Mouse (Mus musculus) hematopoietic stem cell, adult 5-6 weeks (primary cell): ENCODE results near the gene Gtf2ird2. TPM values are rescaled to one million over a fixed set of nuclear protein-coding genes. Genes with fewer than 3 reads are reported as not detected.

Experiments
- ATAC-seq, 2 experiments: fragments of 125-278 bp in 1 of 2; replicated peaks in 1 of 2; 2 replicates each; pipeline ENCODE4 v1.8.0; 2016 to 2017; ENCODE audit warnings: inconsistent platforms in 2 of 2, mild to moderate bottlenecking in 2 of 2, moderate number of reproducible peaks in 2 of 2, low read depth in 1 of 2, moderate TSS enrichment in 1 of 2; ENCODE audit not compliant: low FRiP score in 2 of 2, poor library complexity in 2 of 2, severe bottlenecking in 2 of 2, insufficient read depth in 1 of 2, low TSS enrichment in 1 of 2
- total RNA-seq: library from RNA; stranded (forward); fragments of 172-1452, 232-1000 nt; gene quantifications from 2 replicates; pipeline ENCODE4 v1.2.3, GENCODE M21; 2017

Gtf2ird2 gene
- 7.8 and 11.9 TPM in 2 replicates for total RNA-seq

- ATAC-seq: peak; percentile 77 to 86
Measured at GRCm38 (mm10) chr5:134183880-134184808, at the start of gene Gtf2ird2. Gene Gtf2ird2 (plus strand): TSS chr5:134184019.

DNA sequence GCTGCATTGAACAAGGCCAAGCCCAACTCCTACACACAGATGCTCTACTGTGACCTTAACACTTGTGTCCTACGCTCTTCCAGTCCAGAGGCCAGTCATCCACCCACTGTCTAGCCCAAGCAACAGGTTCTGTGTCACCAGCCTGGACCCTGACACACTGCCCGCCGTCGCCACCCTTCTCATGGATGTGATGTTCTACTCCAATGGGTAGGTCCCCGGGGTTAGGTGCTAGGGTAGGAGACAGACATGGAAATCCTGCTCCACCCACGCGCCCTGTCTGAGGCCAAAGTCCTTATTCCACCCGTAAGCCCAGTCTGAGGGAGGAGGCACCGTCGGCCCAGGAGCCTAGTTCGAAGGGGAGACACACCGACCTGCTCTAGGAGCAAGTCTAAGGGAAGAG lies 47.8 kb upstream of the Gtf2ird2 start:
- ATAC-seq: no peak

GRCm38 (mm10) chr5:134137933-134138332 lies 45.9 kb upstream of the Gtf2ird2 start:
- ATAC-seq: no peak

GRCm38 (mm10) chr5:134139429-134139828 lies 44.4 kb upstream of the Gtf2ird2 start:
- no peak for ATAC-seq

- ATAC-seq: no peak
Measured at GRCm38 (mm10) chr5:134141236-134141635, 42.6 kb upstream of the Gtf2ird2 start.

DNA sequence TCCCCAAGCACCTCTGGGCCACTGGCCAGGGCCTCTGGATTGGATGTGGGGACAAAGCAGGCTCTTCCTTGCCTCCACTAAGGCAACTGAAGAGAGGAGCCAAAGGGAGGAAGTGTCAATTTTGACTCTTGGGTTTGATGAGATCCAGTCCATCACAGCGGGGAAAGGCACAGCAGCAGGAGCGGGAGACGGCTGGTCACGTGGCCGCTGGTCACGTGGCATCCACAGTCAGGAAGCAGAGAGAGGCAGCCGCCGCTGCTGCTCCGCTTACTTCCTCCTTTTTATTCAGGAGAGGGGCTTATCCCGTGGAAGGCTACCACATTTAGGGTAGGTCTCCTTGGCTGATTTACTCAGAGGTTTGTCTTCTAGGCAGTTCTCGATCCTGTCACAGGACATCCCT lies 41.4 kb upstream of the Gtf2ird2 start:
- ATAC-seq: 0 out of 4 replicates have a peak, but pooled peaks of 1 of the 2 experiments have one; percentile 2

DNA sequence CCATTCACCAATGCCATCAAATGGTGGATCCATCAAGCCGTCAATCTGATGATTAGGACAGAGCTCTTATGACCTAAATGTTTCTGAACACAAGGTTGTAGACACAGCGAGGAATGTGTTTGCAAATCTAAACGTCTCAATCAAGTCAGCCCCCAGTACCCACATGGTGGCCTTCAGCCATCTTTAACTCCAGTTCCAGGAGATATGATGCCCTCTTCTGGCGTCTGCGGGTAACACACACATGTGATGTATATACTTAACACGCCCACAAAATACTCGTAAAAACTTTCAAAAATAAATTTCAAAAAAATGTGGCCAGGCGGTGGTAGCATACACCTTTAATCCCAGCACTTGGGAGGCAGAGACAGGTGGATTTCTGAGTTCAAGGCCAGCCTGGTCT lies 38.8 kb upstream of the Gtf2ird2 start:
- ATAC-seq: no peak

DNA sequence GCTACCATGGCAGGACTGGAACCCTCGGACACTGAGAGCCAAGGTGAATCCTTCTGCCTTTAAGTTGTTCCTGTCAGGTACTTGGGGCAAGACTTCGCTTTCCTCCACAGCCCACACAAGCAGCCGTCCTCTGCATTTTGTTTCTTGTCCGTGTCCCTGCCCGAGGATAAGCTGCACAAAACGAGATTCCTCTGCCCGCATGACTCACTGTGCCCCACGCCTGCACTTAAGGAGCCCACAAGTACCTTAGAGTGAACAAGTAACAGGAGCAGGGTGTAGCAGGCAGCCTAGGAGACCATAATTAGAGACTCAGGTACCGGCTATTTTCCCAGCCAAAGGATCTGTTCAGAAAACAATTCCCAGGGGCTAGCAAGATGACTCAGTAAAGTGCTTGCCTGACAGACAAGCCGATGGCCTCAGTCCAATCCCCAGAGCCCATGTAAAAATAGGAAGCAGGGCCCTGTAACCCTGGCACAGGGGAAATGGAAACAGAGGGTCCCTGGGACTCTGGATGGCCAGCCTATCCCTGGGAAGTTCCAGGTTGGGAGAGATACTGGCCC lies 36.5 kb upstream of the Gtf2ird2 start:
- no peak for ATAC-seq

- no peak for ATAC-seq
Measured at GRCm38 (mm10) chr5:134148153-134148552, 35.7 kb upstream of the Gtf2ird2 start.

- no peak for ATAC-seq
Measured at GRCm38 (mm10) chr5:134151895-134152294, 31.9 kb upstream of the Gtf2ird2 start.

DNA sequence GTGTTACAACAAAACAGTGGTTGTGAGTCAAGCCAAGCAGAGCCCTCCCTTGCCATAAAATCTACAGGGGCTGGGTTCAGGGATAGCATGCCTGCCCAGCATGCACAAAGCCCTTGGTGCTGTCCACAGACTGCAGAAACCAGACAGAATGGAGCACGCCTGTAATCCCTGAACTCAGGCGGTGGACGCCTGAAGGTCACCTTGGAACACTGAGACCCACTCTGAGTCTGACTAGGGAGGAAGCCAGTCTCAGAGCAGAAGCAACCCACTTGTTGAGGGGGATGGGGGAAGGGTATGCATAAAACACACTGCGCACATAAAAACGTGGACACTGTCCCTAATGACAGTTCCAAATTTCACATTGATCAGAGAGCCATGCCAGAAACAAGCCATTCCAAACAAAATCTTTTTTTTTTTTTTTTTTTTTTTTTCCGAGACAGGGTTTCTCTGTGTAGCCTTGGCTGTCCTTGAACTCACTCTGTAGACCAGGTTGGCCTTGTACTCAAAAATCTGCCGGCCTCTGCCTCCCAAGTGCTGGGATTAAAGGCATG lies 27.8 kb upstream of the Gtf2ird2 start:
- ATAC-seq: no peak

DNA sequence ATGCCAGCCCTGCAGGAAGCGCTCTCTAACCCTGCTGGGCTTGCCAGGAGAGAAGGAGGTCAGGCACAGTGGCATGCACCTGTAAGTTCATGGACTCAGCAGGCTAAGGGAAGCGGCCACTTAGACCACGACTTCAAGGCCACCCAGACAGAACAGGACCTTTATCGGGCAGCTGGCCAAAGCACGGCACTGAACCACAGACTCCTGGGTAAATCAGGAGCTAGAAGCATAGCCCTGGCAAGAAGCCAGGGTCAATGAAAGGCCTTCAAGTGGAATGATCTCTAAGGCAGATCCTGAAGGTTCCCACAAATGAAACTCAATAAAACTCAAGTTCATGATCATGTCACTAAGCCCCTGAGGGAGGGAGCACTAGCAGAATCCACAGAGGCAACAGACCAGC lies 19.1 kb upstream of the Gtf2ird2 start:
- no peak for ATAC-seq

- no peak; a peak in 1 of 4 replicates for ATAC-seq
Measured at GRCm38 (mm10) chr5:134166642-134167041, 17.2 kb upstream of the Gtf2ird2 start.

DNA sequence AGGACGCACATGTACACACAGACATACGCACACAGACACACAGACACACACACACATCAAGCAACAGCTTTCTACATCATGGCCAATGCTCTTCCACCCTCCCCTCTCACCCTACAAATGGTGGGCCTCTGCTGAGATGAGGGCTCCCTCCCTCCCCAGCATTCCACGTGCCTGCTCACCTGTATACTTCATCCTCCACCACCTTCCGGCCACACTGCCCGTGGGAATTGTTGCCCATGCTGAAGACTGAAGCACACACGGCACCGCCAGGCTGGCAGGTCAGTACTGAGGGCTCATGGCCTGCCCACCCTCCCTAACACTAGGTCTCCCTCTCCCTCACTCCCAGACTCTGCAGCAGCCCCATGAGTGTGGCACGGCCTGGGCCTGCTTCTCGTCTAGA lies 15.8 kb upstream of the Gtf2ird2 start:
- no peak for ATAC-seq

DNA sequence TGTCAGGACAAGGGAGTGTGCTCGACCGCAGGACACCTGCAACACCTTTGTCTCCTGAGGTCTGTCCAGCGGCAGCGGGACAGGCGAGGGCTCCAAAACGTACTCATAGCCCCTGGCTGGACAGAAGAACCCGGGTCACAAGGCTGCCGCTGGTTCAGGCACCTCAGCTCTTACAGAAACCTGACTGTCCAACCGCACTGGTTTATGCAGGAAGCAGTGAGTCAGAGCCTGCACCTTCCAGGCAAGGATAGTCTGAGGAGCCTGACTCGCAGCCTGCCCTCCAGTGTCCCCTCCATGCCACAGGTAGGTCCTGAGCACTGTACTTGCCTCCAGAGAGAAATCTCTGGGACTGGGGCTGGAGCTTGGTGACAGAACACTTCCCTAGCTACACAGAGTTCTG lies 14.6 kb upstream of the Gtf2ird2 start:
- ATAC-seq: no peak

- no peak for ATAC-seq
Measured at GRCm38 (mm10) chr5:134170167-134170566, 13.7 kb upstream of the Gtf2ird2 start.

GRCm38 (mm10) chr5:134173206-134173605 lies 10.6 kb upstream of the Gtf2ird2 start:
- ATAC-seq: peak; percentile 51 to 60; a peak in 1 of 4 replicates

DNA sequence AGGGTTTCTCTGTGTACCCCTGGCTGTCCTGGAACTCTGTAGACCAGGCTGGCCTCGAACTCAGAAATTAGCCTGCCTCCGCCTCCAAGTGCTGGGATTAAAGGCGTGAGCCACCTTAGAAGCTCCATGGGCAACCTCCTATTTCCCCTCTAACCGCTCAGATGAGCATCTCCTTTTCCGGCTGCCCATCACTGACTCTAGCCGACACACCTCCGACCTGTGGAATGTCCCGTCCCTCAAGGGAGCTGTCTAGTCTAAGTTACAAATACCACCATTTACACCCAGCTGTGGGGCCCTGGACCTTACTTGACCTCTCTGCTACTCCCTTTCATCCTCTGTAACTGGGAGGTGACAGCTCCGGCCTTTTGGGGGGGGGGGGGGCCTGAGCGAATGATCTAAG lies 8.1 kb upstream of the Gtf2ird2 start:
- ATAC-seq: no peak
